8 mouse cellular contexts compared by ENCODE assay signal in the genomic region with DNA sequence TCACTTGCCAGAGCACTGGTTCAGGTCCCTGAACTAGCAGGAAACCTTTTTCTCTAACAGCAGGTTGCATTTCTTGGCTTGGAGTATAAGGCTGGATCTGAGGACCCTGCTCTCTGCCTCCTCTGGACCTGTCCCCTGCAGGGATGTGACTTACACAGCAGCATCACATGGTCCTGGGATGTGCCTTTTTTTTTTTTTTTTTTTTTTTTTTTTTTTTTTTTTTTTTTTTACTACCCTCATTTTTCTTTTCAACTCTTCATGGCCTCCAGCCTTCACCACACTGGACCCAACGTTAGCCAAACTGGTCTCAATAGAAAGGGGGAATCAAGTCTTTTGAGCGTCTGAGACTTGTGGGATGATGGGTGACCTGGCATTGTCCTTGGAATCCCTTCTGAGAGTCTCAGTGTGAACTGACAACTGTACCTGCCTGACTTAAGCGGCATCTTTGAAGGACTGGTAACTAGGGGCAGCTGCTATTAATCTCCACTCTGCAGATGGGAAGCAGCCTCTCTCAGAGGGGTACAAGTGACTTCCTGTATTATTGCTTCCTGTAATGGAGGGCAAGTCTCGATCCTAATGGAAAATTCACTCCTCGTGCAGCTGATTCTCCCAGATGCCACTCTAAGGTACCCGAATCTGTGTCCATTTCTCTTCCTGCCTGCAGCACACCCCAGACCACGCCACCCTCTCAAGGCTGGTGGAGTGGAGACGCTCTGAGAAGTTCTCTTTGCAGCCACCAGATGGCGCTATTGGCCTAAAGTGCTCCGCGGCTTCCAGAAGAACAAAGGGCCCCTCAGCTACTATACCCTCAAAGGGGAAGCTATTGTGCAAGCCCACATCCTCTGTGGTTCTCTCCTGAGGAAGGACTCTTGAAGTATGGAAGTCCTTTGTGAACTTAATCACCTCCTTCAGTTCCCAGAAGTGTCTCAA. TPM values are rescaled to one million over a fixed set of nuclear protein-coding genes. Genes with fewer than 3 reads are reported as not detected.
A peak's percentile ranks its signal among the peaks of the same experiment; 100 is the strongest.
DNase-seq lines count a peak whose midpoint lies in the region; ATAC-seq lines count a peak whose summit lies in the region.

No protein-coding gene starts in this region.

- no peaks in the 10 kb centered on the region for H3K36me3 ChIP-seq in embryonic facial prominence, embryonic 10.5 days (replicated peaks)
- H3K36me3 ChIP-seq in kidney, embryonic 14.5 days (ENCODE audit: control insufficient read depth, insufficient read depth, low read length) = no peaks in the 10 kb centered on the region

- DNase-seq in 3T3-L1 (ENCODE audit: low read depth, low spot score) (peak; percentile 82), liver (peak; percentile 71)
- DNase-seq in adrenal gland, postnatal 14 days = peak; percentile 81
- DNase-seq in embryonic facial prominence, embryonic 10.5 days (ENCODE audit: low spot score) = peak; percentile 87
- DNase-seq in heart, adult 8-10 months (ENCODE audit: low spot score) = peak; percentile 68
- peak; percentile 66 to 73 for DNase-seq in monocyte, adult 2 months (ENCODE audit: low read depth in 1 of 2, low spot score in 2 of 2)
- DNase-seq in spleen, postnatal 14 days (ENCODE audit: low spot score in 2 of 2) = peak; percentile 56 to 78

- no peaks in the 10 kb centered on the region for H3K9me3 ChIP-seq in embryonic facial prominence, embryonic 10.5 days
- no peaks in the 10 kb centered on the region for H3K9me3 ChIP-seq in kidney, embryonic 14.5 days (ENCODE audit: control insufficient read depth, low read length)

- peak overlapping the region; percentile 38; the same call in 1 of the 2 replicates for H3K9ac ChIP-seq in kidney, embryonic 14.5 days (ENCODE audit: low read depth, low read length)

- H3K27me3 ChIP-seq in embryonic facial prominence, embryonic 10.5 days (replicated peaks; ENCODE audit: low read depth, poor library complexity, severe bottlenecking) = peaks cover 35% of the 10 kb centered on the region
- H3K27me3 ChIP-seq in kidney, embryonic 14.5 days (ENCODE audit: control insufficient read depth, insufficient read depth, low read length) = no peaks in the 10 kb centered on the region

- H3K4me3 ChIP-seq in embryonic facial prominence, embryonic 10.5 days = peak overlapping the region; percentile 33; the same call in 1 of the 2 replicates
- H3K4me3 ChIP-seq in kidney, embryonic 14.5 days (ENCODE audit: low read length) = no peak overlapping the region

- WGBS in embryonic facial prominence, embryonic 10.5 days = 16% methylated on average over 11 of the region's 11 CpGs
- 15% methylated on average over 11 of the region's 11 CpGs for WGBS in kidney, embryonic 14.5 days

- ATAC-seq in kidney, embryonic 14.5 days (ENCODE audit: low FRiP score, low TSS enrichment) = peak; percentile 88

- H3K27ac ChIP-seq in embryonic facial prominence, embryonic 10.5 days (replicated peaks) = peak overlapping the region; percentile 88
- H3K27ac ChIP-seq in kidney, embryonic 14.5 days (ENCODE audit: low read depth, low read length) = no peak overlapping the region

- no peak overlapping the region for H3K4me2 ChIP-seq in kidney, embryonic 14.5 days (replicated peaks; ENCODE audit: low read depth, low read length)

- peaks cover 17% of the 10 kb centered on the region for H3K4me1 ChIP-seq in embryonic facial prominence, embryonic 10.5 days
- H3K4me1 ChIP-seq in kidney, embryonic 14.5 days (ENCODE audit: control insufficient read depth, insufficient read depth, low read length) = no peaks in the 10 kb centered on the region

RNA-seq across cellular contexts. Expression of a gene that starts 7.1 kb away (rescaled TPM):
- total RNA-seq in adrenal gland, postnatal 14 days (2021) = 0.33 TPM in 1 of 2 replicates, not detected in the other
- polyA plus RNA-seq in embryonic facial prominence, embryonic 10.5 days (2016; fragmentation: Nextera tagmentation; extraction: Ambion mirVana) = not detected in 2 replicates
- total RNA-seq in heart, adult 8-10 months (2022) = not detected
- polyA plus RNA-seq in kidney, embryonic 14.5 days (2014; fragmentation: Nextera tagmentation; extraction: Ambion mirVana) = 15.5 and 39.4 TPM in 2 replicates

RNA-seq across cellular contexts. Expression of a gene that starts 9.9 kb away (rescaled TPM):
- total RNA-seq in adrenal gland, postnatal 14 days (2021) = not detected in 2 replicates
- polyA plus RNA-seq in embryonic facial prominence, embryonic 10.5 days (2016; fragmentation: Nextera tagmentation; extraction: Ambion mirVana) = not detected in 2 replicates
- not detected for total RNA-seq in heart, adult 8-10 months (2022)
- polyA plus RNA-seq in kidney, embryonic 14.5 days (2014; fragmentation: Nextera tagmentation; extraction: Ambion mirVana) = not detected in 2 replicates

RNA-seq across cellular contexts. Expression of a gene that starts 21.5 kb away (rescaled TPM):
- total RNA-seq in adrenal gland, postnatal 14 days (2021) = 4.3 and 60.0 TPM in 2 replicates
- polyA plus RNA-seq in embryonic facial prominence, embryonic 10.5 days (2016; fragmentation: Nextera tagmentation; extraction: Ambion mirVana) = 0.13 TPM in 1 of 2 replicates, not detected in the other
- total RNA-seq in heart, adult 8-10 months (2022) = not detected
- polyA plus RNA-seq in kidney, embryonic 14.5 days (2014; fragmentation: Nextera tagmentation; extraction: Ambion mirVana) = not detected in 2 replicates

RNA-seq across cellular contexts. Expression of a gene that starts 35.6 kb away (rescaled TPM):
- 0.44 and 4.5 TPM in 2 replicates for total RNA-seq in adrenal gland, postnatal 14 days (2021)
- 0.54 and 0.97 TPM in 2 replicates for polyA plus RNA-seq in embryonic facial prominence, embryonic 10.5 days (2016; fragmentation: Nextera tagmentation; extraction: Ambion mirVana)
- under 1 TPM; 0.19 to 0.80 (median 0.41) TPM for total RNA-seq in heart, adult 8-10 months (2022)
- polyA plus RNA-seq in kidney, embryonic 14.5 days (2014; fragmentation: Nextera tagmentation; extraction: Ambion mirVana) = 0.86 and 0.92 TPM in 2 replicates

RNA-seq across cellular contexts. Expression of a gene that starts 39.8 kb away (rescaled TPM):
- total RNA-seq in adrenal gland, postnatal 14 days (2021) = 35.3 and 55.4 TPM in 2 replicates
- polyA plus RNA-seq in embryonic facial prominence, embryonic 10.5 days (2016; fragmentation: Nextera tagmentation; extraction: Ambion mirVana) = 65.2 and 65.6 TPM in 2 replicates
- 10 to 100 TPM; 14.9 to 19.0 (median 16.6) TPM for total RNA-seq in heart, adult 8-10 months (2022)
- polyA plus RNA-seq in kidney, embryonic 14.5 days (2014; fragmentation: Nextera tagmentation; extraction: Ambion mirVana) = 38.9 and 59.3 TPM in 2 replicates
